Mouse (Mus musculus) embryonic facial prominence, embryonic 15.5 days (tissue): ENCODE measurements at regions not wholly inside any gene's neighbourhood (a gene's known extent, or its start where the extent isn't known, plus 50 kb on each side); places are given as distances from the start of the nearest gene placed in this dataset.

Experiments used
- ATAC-seq: fragments of 200-750 bp; cut with Nextera tagmentation; 2 replicates; pipeline ENCODE4 v1.8.0; 2017; ENCODE audit warnings: low read depth, moderate TSS enrichment; ENCODE audit not compliant: insufficient number of reproducible peaks, low FRiP score, low TSS enrichment
- H3K27ac ChIP-seq: fragments of 300-500 bp; sonication (generic); replicated peaks from 2 replicates; pipeline ENCODE4 v1.5.1; 2015; ENCODE audit warnings: mild to moderate bottlenecking, inconsistent platforms
- H3K27me3 ChIP-seq: fragments of 300-500 bp; sonication (generic); 2 replicates; pipeline ENCODE4 v1.6.1; 2015; ENCODE audit warnings: inconsistent platforms
- H3K36me3 ChIP-seq: fragments of 300-500 bp; sonication (generic); 2 replicates; pipeline ENCODE4 v1.6.1; 2015; ENCODE audit warnings: mild to moderate bottlenecking, inconsistent platforms
- H3K4me1 ChIP-seq: fragments of 300-500 bp; sonication (generic); 2 replicates; pipeline ENCODE4 v1.6.1; 2015; ENCODE audit warnings: inconsistent platforms
- H3K4me2 ChIP-seq: fragments of 300-500 bp; sonication (generic); replicated peaks from 2 replicates; pipeline ENCODE4 v1.6.1; 2015; ENCODE audit warnings: mild to moderate bottlenecking, inconsistent platforms
- H3K4me3 ChIP-seq: fragments of 300-500 bp; sonication (generic); replicated peaks from 2 replicates; pipeline ENCODE4 v1.5.1; 2015; ENCODE audit warnings: mild to moderate bottlenecking, inconsistent platforms
- H3K9ac ChIP-seq: fragments of 300-500 bp; sonication (generic); 2 replicates; pipeline ENCODE4 v1.6.1; 2015; ENCODE audit warnings: inconsistent platforms
- H3K9me3 ChIP-seq: fragments of 300-500 bp; sonication (generic); replicated peaks from 2 replicates; pipeline ENCODE4 v1.6.1; 2016; ENCODE audit warnings: inconsistent platforms
- WGBS: fragments of 180-500 bp; shearing (Covaris S2); methylation state at CpG from one replicate; pipeline ENCODE4 v1.1.7; 2015; 5-methylcytosine and 5-hydroxymethylcytosine counted together

GRCm38 (mm10) chr7:98768460-98768859 is 65.6 kb downstream of the Thap12 start:
- H3K4me3 ChIP-seq, result no peak overlapping the region
- no peak for ATAC-seq
- 91% methylated on average over 2 of the region's 2 CpGs for WGBS
- H3K4me2 ChIP-seq, result no peak overlapping the region
- no peak overlapping the region for H3K27ac ChIP-seq
- H3K27me3 ChIP-seq, result no peaks in the 10 kb centered on the region
- H3K9ac ChIP-seq, result no peak overlapping the region
- H3K4me1 ChIP-seq, result peaks cover 16% of the 10 kb centered on the region
- H3K36me3 ChIP-seq, result no peaks in the 10 kb centered on the region
- H3K9me3 ChIP-seq, result no peaks in the 10 kb centered on the region

- peak; percentile 46; the same call in 1 of the 2 replicates for ATAC-seq
- no peak overlapping the region for H3K4me2 ChIP-seq
- no peaks in the 10 kb centered on the region for H3K9me3 ChIP-seq
- H3K36me3 ChIP-seq, result no peaks in the 10 kb centered on the region
- no peak overlapping the region for H3K9ac ChIP-seq
- H3K27ac ChIP-seq, result no peak overlapping the region
- H3K27me3 ChIP-seq, result no peaks in the 10 kb centered on the region
- H3K4me3 ChIP-seq, result no peak overlapping the region
- peaks cover 16% of the 10 kb centered on the region for H3K4me1 ChIP-seq
- 53% methylated on average over 1 of the region's 1 CpGs for WGBS
These were observed 65.7 kb upstream of the Wnt11 start for GRCm38 (mm10) chr7:98769111-98769734.

GRCm38 (mm10) chr7:98770257-98770890 is 64.5 kb upstream of the Wnt11 start:
- Histone ChIP-seq H3K4me3 (no peak overlapping the region), H3K27ac (no peak overlapping the region; the same call in 1 of the 2 replicates), H3K9ac (no peak overlapping the region), H3K36me3 (no peaks in the 10 kb centered on the region), H3K4me1 (peaks cover 16% of the 10 kb centered on the region), H3K27me3 (no peaks in the 10 kb centered on the region), H3K4me2 (peak overlapping the region; percentile 28), H3K9me3 (no peaks in the 10 kb centered on the region)
- peak; percentile 37; the same call in 1 of the 2 replicates for ATAC-seq
- WGBS, result 9% methylated on average over 8 of the region's 8 CpGs

GRCm38 (mm10) chr7:98771134-98771775 is 63.7 kb upstream of the Wnt11 start:
- Histone ChIP-seq H3K36me3 (no peaks in the 10 kb centered on the region), H3K4me2 (no peak overlapping the region), H3K9me3 (no peaks in the 10 kb centered on the region), H3K4me1 (peaks cover 16% of the 10 kb centered on the region), H3K9ac (no peak overlapping the region), H3K27me3 (no peaks in the 10 kb centered on the region), H3K27ac (no peak overlapping the region), H3K4me3 (no peak overlapping the region)
- ATAC-seq, result no peak
- 54% methylated on average over 7 of the region's 7 CpGs for WGBS

GRCm38 (mm10) chr7:98774597-98774996 is 60.3 kb upstream of the Wnt11 start:
- H3K9ac ChIP-seq, result no peak overlapping the region
- H3K9me3 ChIP-seq, result no peaks in the 10 kb centered on the region
- no peak overlapping the region for H3K4me2 ChIP-seq
- ATAC-seq, result no peak
- no peaks in the 10 kb centered on the region for H3K36me3 ChIP-seq
- H3K27me3 ChIP-seq, result no peaks in the 10 kb centered on the region
- H3K27ac ChIP-seq, result no peak overlapping the region
- peaks cover 27% of the 10 kb centered on the region for H3K4me1 ChIP-seq
- H3K4me3 ChIP-seq, result no peak overlapping the region
- WGBS, result 50% methylated on average over 4 of the region's 4 CpGs

GRCm38 (mm10) chr7:98775031-98775430 is 59.9 kb upstream of the Wnt11 start:
- H3K36me3 ChIP-seq, result no peaks in the 10 kb centered on the region
- WGBS, result 73% methylated on average over 8 of the region's 8 CpGs
- H3K27ac ChIP-seq, result no peak overlapping the region
- no peak overlapping the region for H3K4me2 ChIP-seq
- no peaks in the 10 kb centered on the region for H3K27me3 ChIP-seq
- peaks cover 27% of the 10 kb centered on the region for H3K4me1 ChIP-seq
- no peak overlapping the region for H3K4me3 ChIP-seq
- H3K9ac ChIP-seq, result no peak overlapping the region
- H3K9me3 ChIP-seq, result no peaks in the 10 kb centered on the region
- no peak for ATAC-seq

- H3K27ac ChIP-seq, result no peak overlapping the region
- no peak for ATAC-seq
- H3K4me2 ChIP-seq, result no peak overlapping the region
- H3K9me3 ChIP-seq, result no peaks in the 10 kb centered on the region
- H3K9ac ChIP-seq, result no peak overlapping the region
- no peaks in the 10 kb centered on the region for H3K27me3 ChIP-seq
- H3K36me3 ChIP-seq, result no peaks in the 10 kb centered on the region
- H3K4me1 ChIP-seq, result peaks cover 12% of the 10 kb centered on the region
- no peak overlapping the region for H3K4me3 ChIP-seq
- WGBS, result 53% methylated on average over 3 of the region's 3 CpGs
These were observed 57.5 kb upstream of the Wnt11 start for GRCm38 (mm10) chr7:98777304-98777849.

- Histone ChIP-seq H3K27me3 (no peaks in the 10 kb centered on the region), H3K9me3 (no peaks in the 10 kb centered on the region), H3K36me3 (no peaks in the 10 kb centered on the region), H3K9ac (no peak overlapping the region), H3K4me2 (no peak overlapping the region), H3K4me1 (peaks cover 18% of the 10 kb centered on the region), H3K27ac (no peak overlapping the region), H3K4me3 (no peak overlapping the region)
- peak; percentile 40; the same call in 1 of the 2 replicates for ATAC-seq
- 28% methylated on average over 5 of the region's 5 CpGs for WGBS
These were observed 56.0 kb upstream of the Wnt11 start for GRCm38 (mm10) chr7:98778929-98779328.

- Histone ChIP-seq H3K4me2 (no peak overlapping the region), H3K4me1 (peaks cover 38% of the 10 kb centered on the region), H3K27ac (peak overlapping the region; percentile 82), H3K9ac (no peak overlapping the region), H3K4me3 (no peak overlapping the region), H3K27me3 (no peaks in the 10 kb centered on the region; the same call in 1 of the 2 replicates), H3K9me3 (no peaks in the 10 kb centered on the region), H3K36me3 (no peaks in the 10 kb centered on the region)
- 72% methylated on average over 5 of the region's 5 CpGs for WGBS
- ATAC-seq, result no peak
These were observed 51.4 kb upstream of the Wnt11 start for GRCm38 (mm10) chr7:98783521-98783920.

GRCm38 (mm10) chr7:98783954-98784353 is 51.0 kb upstream of the Wnt11 start:
- peak; percentile 43; the same call in 1 of the 2 replicates for ATAC-seq
- peak overlapping the region; percentile 12; the same call in 1 of the 2 replicates for H3K4me2 ChIP-seq
- WGBS, result 12% methylated on average over 7 of the region's 7 CpGs
- H3K4me1 ChIP-seq, result peaks cover 33% of the 10 kb centered on the region
- no peaks in the 10 kb centered on the region for H3K36me3 ChIP-seq
- H3K27ac ChIP-seq, result peak overlapping the region; percentile 82
- no peak overlapping the region for H3K4me3 ChIP-seq
- no peaks in the 10 kb centered on the region; the same call in 1 of the 2 replicates for H3K27me3 ChIP-seq
- no peaks in the 10 kb centered on the region for H3K9me3 ChIP-seq
- no peak overlapping the region for H3K9ac ChIP-seq

- Histone ChIP-seq H3K27me3 (no peaks in the 10 kb centered on the region; the same call in 1 of the 2 replicates), H3K36me3 (no peaks in the 10 kb centered on the region), H3K4me3 (no peak overlapping the region), H3K9ac (no peak overlapping the region), H3K4me2 (peak overlapping the region; percentile 12; the same call in 1 of the 2 replicates), H3K9me3 (no peaks in the 10 kb centered on the region), H3K27ac (peak overlapping the region; percentile 82), H3K4me1 (peaks cover 32% of the 10 kb centered on the region)
- 23% methylated on average over 15 of the region's 15 CpGs for WGBS
- ATAC-seq, result peak; percentile 68
These were observed 50.5 kb upstream of the Wnt11 start for GRCm38 (mm10) chr7:98784369-98784931.
